Mouse (Mus musculus): ENCODE data around the gene Gm21985. TPM values are rescaled to one million over a fixed set of nuclear protein-coding genes. Genes with fewer than 3 reads are reported as not detected.

The Gm21985 gene
- polyA plus RNA-seq, 1 experiment from 2014 or later: not detected

DNA sequence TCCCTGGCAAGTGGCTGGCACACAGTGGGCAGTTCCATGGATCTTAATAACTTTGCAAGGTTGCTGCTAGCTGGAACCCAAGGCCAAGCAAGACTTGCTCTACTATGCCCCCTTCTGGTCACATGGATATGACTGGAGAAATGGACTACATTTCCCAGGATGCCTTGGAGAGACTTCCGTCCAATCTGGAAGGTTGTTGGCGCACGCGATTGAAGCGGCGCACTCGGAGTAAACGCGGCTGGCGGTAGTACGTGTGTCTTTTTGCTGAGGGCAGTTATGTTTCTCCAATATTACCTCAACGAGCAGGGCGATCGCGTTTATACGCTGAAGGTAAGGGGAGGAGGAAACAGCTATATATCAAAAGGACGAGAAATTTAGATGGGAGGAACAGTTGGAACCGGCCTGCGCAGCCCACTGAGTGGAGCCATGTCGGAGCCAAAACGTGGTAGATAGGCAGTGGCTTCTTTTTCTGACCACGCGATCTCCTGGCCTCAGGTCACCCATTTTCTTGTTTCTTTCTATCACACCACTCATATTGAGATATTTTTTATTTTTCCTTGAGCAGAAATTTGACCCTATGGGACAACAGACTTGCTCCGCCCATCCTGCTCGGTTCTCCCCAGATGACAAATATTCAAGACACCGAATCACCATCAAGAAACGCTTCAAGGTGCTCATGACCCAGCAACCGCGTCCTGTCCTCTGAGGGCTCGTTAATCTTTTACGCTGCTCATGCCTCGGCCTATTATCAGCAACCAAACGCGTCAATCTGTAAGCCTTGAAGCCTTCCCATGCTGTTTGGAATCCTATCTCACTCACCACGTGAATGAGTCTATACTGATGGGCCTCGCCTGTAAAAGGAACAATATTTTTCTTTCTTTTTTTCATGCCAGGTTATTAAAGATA is 4.1 kb upstream of the Gm21985 start, which contains the start of gene Nop10:
Gene Nop10 (plus strand): TSS at position 179 of the 906 bp plus-strand sequence.
- peak; percentile 21 for ATAC-seq (replicated peaks; ENCODE audit: extremely low read depth, insufficient read depth, low FRiP score)
- H3K4me2 ChIP-seq (ENCODE audit: low read depth, low read length): peak within 1 kb of the TSS; percentile 71
- H3K27ac ChIP-seq (ENCODE audit: low read length): peak within 1 kb of the TSS; percentile 78
- peaks cover 16% of the 10 kb centered on the region for H3K4me1 ChIP-seq (ENCODE audit: control insufficient read depth, insufficient read depth, low read length)
- H3K36me3 ChIP-seq (ENCODE audit: control insufficient read depth, insufficient read depth): no peaks in the 10 kb centered on the region
- peak within 1 kb of the TSS; percentile 79 for H3K4me3 ChIP-seq (ENCODE audit: low read length)
- H3K9me3 ChIP-seq (replicated peaks; ENCODE audit: control insufficient read depth, low read length): no peaks in the 10 kb centered on the region
- peak within 1 kb of the TSS; percentile 82 for H3K9ac ChIP-seq (ENCODE audit: low read length)
- under 1% methylated on average over 36 of the region's 36 CpGs for WGBS
- H3K27me3 ChIP-seq (ENCODE audit: control insufficient read depth, insufficient read depth, low read length): no peaks in the 10 kb centered on the region

- H3K9me3 ChIP-seq (replicated peaks; ENCODE audit: control insufficient read depth, low read length): no peaks in the 10 kb centered on the region
- H3K9ac ChIP-seq (ENCODE audit: low read length): peak overlapping the region; percentile 82; the same call in 1 of the 2 replicates
- no peaks in the 10 kb centered on the region for H3K36me3 ChIP-seq (ENCODE audit: control insufficient read depth, insufficient read depth)
- H3K4me3 ChIP-seq (ENCODE audit: low read length): peak overlapping the region; percentile 79
- 29% methylated on average over 4 of the region's 4 CpGs for WGBS
- H3K27me3 ChIP-seq (ENCODE audit: control insufficient read depth, insufficient read depth, low read length): no peaks in the 10 kb centered on the region
- H3K4me2 ChIP-seq (ENCODE audit: low read depth, low read length): peak overlapping the region; percentile 71
- no peak for ATAC-seq (replicated peaks; ENCODE audit: extremely low read depth, insufficient read depth, low FRiP score)
- no peak overlapping the region for H3K27ac ChIP-seq (ENCODE audit: low read length)
- H3K4me1 ChIP-seq (ENCODE audit: control insufficient read depth, insufficient read depth, low read length): peaks cover 16% of the 10 kb centered on the region
These were observed 3.3 kb upstream of the Gm21985 start for GRCm38 (mm10) chr2:112262779-112263295.

- Histone ChIP-seq H3K4me2 (ENCODE audit: low read depth, low read length) (no peak overlapping the region), H3K4me3 (ENCODE audit: low read length) (no peak overlapping the region), H3K27me3 (ENCODE audit: control insufficient read depth, insufficient read depth, low read length) (no peaks in the 10 kb centered on the region), H3K9ac (ENCODE audit: low read length) (no peak overlapping the region), H3K4me1 (ENCODE audit: control insufficient read depth, insufficient read depth, low read length) (peaks cover 19% of the 10 kb centered on the region), H3K36me3 (ENCODE audit: control insufficient read depth, insufficient read depth) (no peaks in the 10 kb centered on the region), H3K27ac (ENCODE audit: low read length) (no peak overlapping the region), H3K9me3 (replicated peaks; ENCODE audit: control insufficient read depth, low read length) (no peaks in the 10 kb centered on the region)
- 67% methylated on average over 4 of the region's 4 CpGs for WGBS
- ATAC-seq (replicated peaks; ENCODE audit: extremely low read depth, insufficient read depth, low FRiP score): no peak
These were observed 1.8 kb upstream of the Gm21985 start for GRCm38 (mm10) chr2:112264364-112264763.

GRCm38 (mm10) chr2:112265448-112266241 is 469 bp upstream of the Gm21985 start, which contains the start of gene Slc12a6:
Gene Slc12a6 (plus strand): TSS chr2:112265825.
- peak within 1 kb of the TSS; percentile 84 for H3K4me3 ChIP-seq (ENCODE audit: low read length)
- ATAC-seq (replicated peaks; ENCODE audit: extremely low read depth, insufficient read depth, low FRiP score): peak; percentile 91
- no peaks in the 10 kb centered on the region for H3K27me3 ChIP-seq (ENCODE audit: control insufficient read depth, insufficient read depth, low read length)
- peak within 1 kb of the TSS; percentile 72 for H3K4me2 ChIP-seq (ENCODE audit: low read depth, low read length)
- under 1% methylated on average over 80 of the region's 85 CpGs for WGBS
- peak within 1 kb of the TSS; percentile 98 for H3K27ac ChIP-seq (ENCODE audit: low read length)
- no peaks in the 10 kb centered on the region for H3K36me3 ChIP-seq (ENCODE audit: control insufficient read depth, insufficient read depth)
- peak within 1 kb of the TSS; percentile 91 for H3K9ac ChIP-seq (ENCODE audit: low read length)
- H3K4me1 ChIP-seq (ENCODE audit: control insufficient read depth, insufficient read depth, low read length): peaks cover 24% of the 10 kb centered on the region
- no peaks in the 10 kb centered on the region for H3K9me3 ChIP-seq (replicated peaks; ENCODE audit: control insufficient read depth, low read length)

DNA sequence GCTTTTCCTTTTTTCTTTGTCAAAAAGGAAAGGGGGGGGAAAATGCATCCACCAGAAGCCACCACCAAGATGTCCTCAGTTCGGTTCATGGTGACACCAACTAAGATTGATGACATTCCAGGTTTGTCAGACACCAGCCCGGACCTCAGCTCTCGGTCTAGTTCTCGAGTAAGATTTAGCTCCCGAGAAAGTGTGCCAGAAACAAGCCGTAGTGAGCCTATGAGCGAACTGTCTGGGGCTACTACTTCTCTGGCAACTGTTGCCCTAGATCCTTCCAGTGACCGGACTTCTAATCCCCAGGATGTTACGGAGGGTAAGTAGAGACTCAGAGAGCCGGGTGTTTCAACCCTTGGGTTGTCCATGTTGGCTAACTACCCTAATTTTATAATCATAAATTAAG is 666 bp downstream of the Gm21985 start:
- WGBS: 16% methylated on average over 10 of the region's 10 CpGs
- Histone ChIP-seq H3K36me3 (ENCODE audit: control insufficient read depth, insufficient read depth) (no peaks in the 10 kb centered on the region), H3K9me3 (replicated peaks; ENCODE audit: control insufficient read depth, low read length) (no peaks in the 10 kb centered on the region), H3K27ac (ENCODE audit: low read length) (peak overlapping the region; percentile 98), H3K4me1 (ENCODE audit: control insufficient read depth, insufficient read depth, low read length) (peaks cover 28% of the 10 kb centered on the region), H3K9ac (ENCODE audit: low read length) (peak overlapping the region; percentile 91), H3K4me2 (ENCODE audit: low read depth, low read length) (peak overlapping the region; percentile 72), H3K27me3 (ENCODE audit: control insufficient read depth, insufficient read depth, low read length) (no peaks in the 10 kb centered on the region), H3K4me3 (ENCODE audit: low read length) (peak overlapping the region; percentile 84)
- no peak for ATAC-seq (replicated peaks; ENCODE audit: extremely low read depth, insufficient read depth, low FRiP score)

- peak overlapping the region; percentile 84 for H3K4me3 ChIP-seq (ENCODE audit: low read length)
- no peaks in the 10 kb centered on the region for H3K36me3 ChIP-seq (ENCODE audit: control insufficient read depth, insufficient read depth)
- ATAC-seq (replicated peaks; ENCODE audit: extremely low read depth, insufficient read depth, low FRiP score): no peak
- peak overlapping the region; percentile 91 for H3K9ac ChIP-seq (ENCODE audit: low read length)
- H3K4me1 ChIP-seq (ENCODE audit: control insufficient read depth, insufficient read depth, low read length): peaks cover 26% of the 10 kb centered on the region
- H3K4me2 ChIP-seq (ENCODE audit: low read depth, low read length): peak overlapping the region; percentile 72
- WGBS: 41% methylated on average over 8 of the region's 8 CpGs
- no peaks in the 10 kb centered on the region for H3K27me3 ChIP-seq (ENCODE audit: control insufficient read depth, insufficient read depth, low read length)
- H3K9me3 ChIP-seq (replicated peaks; ENCODE audit: control insufficient read depth, low read length): no peaks in the 10 kb centered on the region
- peak overlapping the region; percentile 45; the same call in 1 of the 2 replicates for H3K27ac ChIP-seq (ENCODE audit: low read length)
These were observed 1.6 kb downstream of the Gm21985 start for GRCm38 (mm10) chr2:112267547-112268269.

DNA sequence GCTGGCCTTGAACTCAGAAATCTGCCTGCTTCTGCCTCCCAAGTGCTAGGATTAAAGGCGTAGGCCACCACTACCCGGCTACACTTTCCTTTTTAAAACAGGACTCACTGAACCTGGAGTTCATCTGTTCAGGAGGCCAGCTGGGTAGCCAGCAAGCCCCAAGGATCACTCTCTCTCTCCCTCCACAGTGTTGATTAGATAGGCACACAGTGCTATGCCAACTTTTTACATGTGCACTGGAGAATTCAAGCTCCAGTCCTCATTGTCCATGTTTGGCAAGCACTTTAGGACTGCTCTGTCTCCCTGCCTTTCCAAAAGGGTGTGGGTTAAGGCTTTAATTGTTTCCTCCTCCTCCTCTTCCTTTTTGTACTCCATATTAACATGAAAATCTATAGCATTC is 3.9 kb downstream of the Gm21985 start:
- Histone ChIP-seq H3K9me3 (replicated peaks; ENCODE audit: control insufficient read depth, low read length) (no peaks in the 10 kb centered on the region), H3K4me1 (ENCODE audit: control insufficient read depth, insufficient read depth, low read length) (peaks cover 21% of the 10 kb centered on the region), H3K27me3 (ENCODE audit: control insufficient read depth, insufficient read depth, low read length) (no peaks in the 10 kb centered on the region), H3K27ac (ENCODE audit: low read length) (peak overlapping the region; percentile 83), H3K36me3 (ENCODE audit: control insufficient read depth, insufficient read depth) (peaks cover 4% of the 10 kb centered on the region; the same call in 1 of the 2 replicates), H3K9ac (ENCODE audit: low read length) (no peak overlapping the region), H3K4me3 (ENCODE audit: low read length) (no peak overlapping the region), H3K4me2 (ENCODE audit: low read depth, low read length) (peak overlapping the region; percentile 32; the same call in 1 of the 2 replicates)
- ATAC-seq (replicated peaks; ENCODE audit: extremely low read depth, insufficient read depth, low FRiP score): peak; percentile 30
- WGBS: 49% methylated on average over 2 of the region's 2 CpGs

DNA sequence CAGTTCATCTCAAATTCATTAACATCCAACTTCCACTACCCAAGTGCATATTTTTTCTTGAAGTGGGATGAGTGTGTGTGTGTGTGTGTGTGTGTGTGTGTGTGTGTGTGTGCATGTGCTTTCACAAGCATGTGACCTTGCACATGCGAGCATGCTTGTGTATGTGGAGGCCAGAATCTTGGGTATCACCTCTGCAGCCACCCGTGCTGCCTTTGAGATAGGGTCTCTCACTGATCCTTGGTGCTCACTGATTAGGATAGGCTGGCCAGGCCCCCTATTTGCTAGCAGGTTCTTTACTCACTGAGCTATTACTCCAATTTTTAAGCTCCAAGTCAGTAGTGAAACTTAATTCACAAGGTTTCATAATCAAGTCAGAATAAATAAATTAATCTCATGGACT is 6.8 kb downstream of the Gm21985 start:
- no peak overlapping the region for H3K9ac ChIP-seq (ENCODE audit: low read length)
- H3K27me3 ChIP-seq (ENCODE audit: control insufficient read depth, insufficient read depth, low read length): no peaks in the 10 kb centered on the region
- no peak overlapping the region for H3K4me2 ChIP-seq (ENCODE audit: low read depth, low read length)
- no peak for ATAC-seq (replicated peaks; ENCODE audit: extremely low read depth, insufficient read depth, low FRiP score)
- no peak overlapping the region for H3K4me3 ChIP-seq (ENCODE audit: low read length)
- H3K27ac ChIP-seq (ENCODE audit: low read length): no peak overlapping the region
- WGBS: 58% methylated on average over 2 of the region's 2 CpGs
- peaks cover 16% of the 10 kb centered on the region for H3K4me1 ChIP-seq (ENCODE audit: control insufficient read depth, insufficient read depth, low read length)
- no peaks in the 10 kb centered on the region for H3K9me3 ChIP-seq (replicated peaks; ENCODE audit: control insufficient read depth, low read length)
- H3K36me3 ChIP-seq (ENCODE audit: control insufficient read depth, insufficient read depth): peaks cover 6% of the 10 kb centered on the region; the same call in 1 of the 2 replicates
